Mouse (Mus musculus): ENCODE data around the gene Gm3376.
"Not testable (repeated sequence)": the region's sequence is repeated elsewhere in the genome, so short reads cannot be mapped to it uniquely, and the experiment has no call there.

Gm3376 gene

GRCm38 (mm10) chrY:3771373-3771772, at the start of gene Gm3376:
Gene Gm3376, plus strand, starts transcription at chrY:3771673.
- not testable (repeated sequence) for DNase-seq (ENCODE audit: low spot score in 2 of 2)
